Mouse (Mus musculus) layer of hippocampus, postnatal 36 days (tissue): ENCODE data around the gene Mrps18b. TPM values are rescaled to one million over a fixed set of nuclear protein-coding genes. Genes with fewer than 3 reads are reported as not detected.

Experiments used
- DNase-seq, 2 experiments: peaks; one replicate each; pipeline ENCODE4 v3.0.0; 2022
- total RNA-seq, 2 experiments: library from RNA; stranded (reverse); gene quantifications; 2 replicates each; pipeline ENCODE4 v1.2.3; 2021

Gene Mrps18b
- total RNA-seq, 2 experiments from 2014 or later = 37.0 to 39.3 TPM

GRCm38 (mm10) chr17:35918276-35919059 is 2.3 kb upstream of the Mrps18b start:
- peak in 1 of 2 experiments; percentile 40 for DNase-seq

- peak in 1 of 2 experiments; percentile 49 for DNase-seq
Observed at GRCm38 (mm10) chr17:35917463-35918251, 1.5 kb upstream of the Mrps18b start.

DNA sequence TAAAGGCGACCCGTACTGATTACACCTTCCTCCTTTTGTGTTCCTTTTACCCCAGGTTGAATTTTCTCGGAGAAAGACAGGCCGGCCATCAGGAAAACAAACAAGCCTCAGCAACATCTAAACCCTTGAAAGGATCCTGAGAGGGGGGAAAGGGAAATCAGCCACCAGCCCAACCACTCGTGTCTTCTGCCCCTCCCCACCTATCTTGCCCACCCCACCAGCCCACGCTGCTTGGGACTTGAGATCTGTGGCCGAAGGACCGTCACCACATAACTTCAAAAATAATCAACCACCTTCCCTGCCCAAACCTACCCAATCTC is 914 bp upstream of the Mrps18b start:
- DNase-seq = peak in 1 of 2 experiments; percentile 31

GRCm38 (mm10) chr17:35915538-35916296 is 472 bp downstream of the Mrps18b start:
- DNase-seq = no peak

DNA sequence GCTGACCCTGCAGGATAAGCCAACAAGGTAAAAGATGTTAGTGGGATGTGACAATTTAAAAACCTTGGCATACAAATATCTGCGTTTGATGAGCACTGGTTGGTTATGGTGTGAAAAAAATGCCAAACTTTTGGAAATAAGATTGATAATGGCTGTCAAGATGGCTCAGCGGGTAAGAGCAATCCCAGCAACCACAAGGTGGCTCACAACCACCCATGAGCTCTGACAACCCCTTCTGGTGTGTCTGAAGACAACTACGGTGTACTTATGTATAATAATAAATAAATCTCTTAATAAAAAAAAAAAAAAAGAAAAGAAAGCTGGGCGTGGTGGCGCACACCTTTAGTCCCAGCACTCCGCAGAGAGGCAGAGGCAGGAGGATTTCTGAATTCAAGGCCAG is 1.2 kb downstream of the Mrps18b start:
- DNase-seq = no peak

DNA sequence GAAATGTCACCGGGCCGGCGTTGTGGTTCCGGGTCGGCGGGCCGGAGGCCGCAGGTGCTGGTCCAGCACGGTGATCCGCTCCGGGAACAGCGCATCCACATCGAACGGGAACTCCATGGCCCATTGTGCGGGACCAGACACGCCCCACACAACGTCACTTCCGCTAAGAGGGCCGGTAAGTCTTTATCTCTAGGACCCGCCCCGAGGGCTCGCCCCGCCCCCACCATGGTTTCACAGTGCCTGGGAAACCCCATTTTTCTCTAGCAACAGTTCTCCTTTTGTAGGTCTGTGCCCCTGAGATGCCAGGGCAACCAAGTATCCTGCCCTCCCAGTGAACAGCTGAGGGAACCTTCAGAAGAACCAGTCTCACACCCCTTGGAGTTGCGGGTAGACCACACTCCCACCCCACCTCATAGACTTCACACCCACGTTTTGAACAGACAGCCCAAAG is 6.2 kb downstream of the Mrps18b start, which contains the start of gene Atat1:
Atat1 (minus strand) TSS at position 157 of the 451 bp plus-strand sequence.
- peak; percentile 88 to 90 for DNase-seq

DNA sequence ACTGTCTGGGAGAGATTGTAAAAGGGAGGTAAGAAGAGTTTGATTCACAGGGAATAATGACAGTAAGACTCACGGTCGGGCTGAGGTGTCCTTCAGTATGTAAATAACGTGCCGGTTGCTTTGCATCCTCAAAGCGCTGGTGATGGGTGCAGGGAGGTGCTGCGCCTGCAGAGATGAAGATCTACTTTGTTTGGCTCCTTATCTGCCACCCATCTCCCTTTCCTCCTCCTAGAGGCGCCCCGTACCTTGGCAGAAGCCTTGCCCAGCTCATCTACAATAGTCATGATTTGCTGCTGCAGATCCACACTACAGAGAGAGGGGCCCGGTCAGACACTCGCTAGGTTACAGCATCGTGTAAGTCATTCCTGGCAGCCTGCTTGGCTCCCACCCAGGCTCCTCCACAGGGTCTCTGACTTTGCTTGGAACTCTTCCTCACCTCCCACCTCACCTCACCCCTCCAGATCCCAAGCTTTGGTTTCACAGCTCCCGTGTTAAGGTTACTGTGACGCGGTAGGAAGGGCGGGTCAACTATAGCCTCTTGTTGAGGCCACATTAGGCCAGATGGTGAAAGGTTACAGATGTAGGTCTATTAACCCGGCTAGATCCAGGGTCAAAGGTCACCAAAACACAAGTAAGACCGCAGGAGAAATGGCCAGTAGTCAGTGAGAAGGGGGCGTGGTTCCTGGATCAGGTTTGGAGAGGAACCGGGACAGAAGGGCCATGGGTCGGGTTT is 6.8 kb downstream of the Mrps18b start:
- no peak for DNase-seq

- DNase-seq = no peak
Observed at GRCm38 (mm10) chr17:35907609-35908008, 8.6 kb downstream of the Mrps18b start.

GRCm38 (mm10) chr17:35905587-35905986 is 10.6 kb downstream of the Mrps18b start:
- no peak for DNase-seq

DNA sequence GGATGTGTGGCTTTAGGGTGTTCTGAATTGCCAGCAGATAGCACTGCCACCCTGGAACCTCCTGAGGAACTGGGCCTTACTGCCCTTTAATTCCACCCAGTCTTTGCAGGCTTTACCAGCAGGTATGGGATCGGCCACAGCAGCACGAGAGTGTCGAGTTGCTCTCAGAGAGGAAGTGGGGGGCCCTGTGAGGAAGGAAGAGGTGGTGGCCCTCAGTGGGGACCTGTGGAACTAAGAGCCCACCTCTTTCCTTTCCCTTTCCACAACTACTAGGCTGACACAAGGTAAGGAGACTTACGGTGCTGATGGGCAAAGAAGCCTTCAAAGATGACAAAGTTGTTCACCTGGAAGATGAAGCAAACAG is 12.2 kb downstream of the Mrps18b start:
- no peak for DNase-seq

- DNase-seq = no peak
Observed at GRCm38 (mm10) chr17:35903343-35903991, 12.7 kb downstream of the Mrps18b start.

- DNase-seq = no peak
Observed at GRCm38 (mm10) chr17:35900636-35901035, 15.6 kb downstream of the Mrps18b start.

GRCm38 (mm10) chr17:35897644-35898573 is 18.3 kb downstream of the Mrps18b start:
- DNase-seq = no peak

- peak; percentile 92 to 93 for DNase-seq
Observed at GRCm38 (mm10) chr17:35896781-35897643, 19.2 kb downstream of the Mrps18b start, which contains the start of gene 2310061I04Rik. Gene 2310061I04Rik, minus strand, starts transcription at chr17:35897431.

- DNase-seq = no peak
Observed at GRCm38 (mm10) chr17:35887725-35888124, 28.5 kb downstream of the Mrps18b start.

- DNase-seq = no peak
Observed at GRCm38 (mm10) chr17:35883777-35884176, 32.4 kb downstream of the Mrps18b start.

GRCm38 (mm10) chr17:35882924-35883323 is 33.3 kb downstream of the Mrps18b start:
- no peak for DNase-seq

GRCm38 (mm10) chr17:35879245-35880057 is 36.7 kb downstream of the Mrps18b start, which contains the start of gene Dhx16:
Gene Dhx16, plus strand, starts transcription at chr17:35879819.
- peak; percentile 94 for DNase-seq
